Mouse (Mus musculus): Measurements from ENCODE around the gene Lnx2.

The Lnx2 gene

DNA sequence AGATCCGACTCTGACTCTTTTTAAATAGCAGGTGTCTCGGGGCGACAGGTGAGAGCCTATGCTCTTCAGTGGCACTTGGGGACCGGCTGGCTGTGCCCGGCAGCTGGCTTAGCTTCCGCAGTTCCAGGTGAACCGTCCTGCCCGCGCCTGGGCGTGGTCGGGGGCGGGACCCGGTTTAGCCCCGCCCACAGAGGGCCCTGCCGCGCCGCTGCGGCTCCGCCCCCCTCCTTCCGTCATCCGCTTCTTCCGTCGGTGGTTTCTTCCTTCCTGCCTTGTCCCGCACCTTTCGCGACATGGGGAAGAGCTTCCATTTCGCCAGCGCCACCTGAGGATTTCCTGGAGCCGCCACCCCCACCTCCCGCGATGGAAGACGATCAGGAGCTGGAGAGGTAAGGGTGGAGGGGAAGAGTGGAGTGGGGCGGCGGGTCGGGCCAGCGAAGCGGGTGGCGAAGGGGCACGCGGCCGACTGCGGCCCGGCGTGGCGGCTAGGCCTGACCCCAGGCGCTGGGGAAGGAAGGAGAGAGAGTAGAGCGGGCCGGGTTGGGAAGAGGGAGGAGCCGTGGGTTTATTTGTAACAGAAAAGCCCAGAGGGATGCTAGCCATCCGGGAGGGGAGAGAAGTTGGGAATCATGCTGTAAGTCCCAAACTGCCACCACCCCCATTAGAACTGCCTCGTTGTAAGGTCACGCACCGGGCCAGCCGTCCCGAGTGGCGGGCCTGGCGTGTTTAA, 1.1 kb upstream of the Lnx2 start:
- peak; percentile 82 to 88 for DNase-seq (ENCODE audit: low spot score in 2 of 2)

DNA sequence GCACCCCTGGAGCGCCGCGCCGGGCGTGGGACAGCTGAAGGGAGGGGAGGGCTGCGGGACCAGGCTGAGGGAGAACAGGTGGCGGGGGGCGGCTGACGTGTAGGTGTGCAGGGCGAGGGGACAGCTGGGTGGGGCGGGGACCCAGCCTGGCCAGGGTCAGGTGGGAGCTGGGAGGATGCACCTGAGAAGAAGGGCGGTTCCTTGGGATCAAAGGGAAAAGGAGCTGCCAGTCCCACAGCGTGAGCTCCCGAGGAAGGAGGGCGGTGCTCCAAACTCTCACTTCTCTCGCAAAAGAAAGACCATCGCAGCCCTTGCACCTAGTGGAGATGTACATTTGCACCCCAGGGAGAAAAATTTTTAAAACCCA, 396 bp upstream of the Lnx2 start, which contains the start of gene Polr1d:
Polr1d (plus strand) TSS at position 252 of the 367 bp plus-strand sequence.
- no peak for DNase-seq (ENCODE audit: low spot score in 2 of 2)

DNA sequence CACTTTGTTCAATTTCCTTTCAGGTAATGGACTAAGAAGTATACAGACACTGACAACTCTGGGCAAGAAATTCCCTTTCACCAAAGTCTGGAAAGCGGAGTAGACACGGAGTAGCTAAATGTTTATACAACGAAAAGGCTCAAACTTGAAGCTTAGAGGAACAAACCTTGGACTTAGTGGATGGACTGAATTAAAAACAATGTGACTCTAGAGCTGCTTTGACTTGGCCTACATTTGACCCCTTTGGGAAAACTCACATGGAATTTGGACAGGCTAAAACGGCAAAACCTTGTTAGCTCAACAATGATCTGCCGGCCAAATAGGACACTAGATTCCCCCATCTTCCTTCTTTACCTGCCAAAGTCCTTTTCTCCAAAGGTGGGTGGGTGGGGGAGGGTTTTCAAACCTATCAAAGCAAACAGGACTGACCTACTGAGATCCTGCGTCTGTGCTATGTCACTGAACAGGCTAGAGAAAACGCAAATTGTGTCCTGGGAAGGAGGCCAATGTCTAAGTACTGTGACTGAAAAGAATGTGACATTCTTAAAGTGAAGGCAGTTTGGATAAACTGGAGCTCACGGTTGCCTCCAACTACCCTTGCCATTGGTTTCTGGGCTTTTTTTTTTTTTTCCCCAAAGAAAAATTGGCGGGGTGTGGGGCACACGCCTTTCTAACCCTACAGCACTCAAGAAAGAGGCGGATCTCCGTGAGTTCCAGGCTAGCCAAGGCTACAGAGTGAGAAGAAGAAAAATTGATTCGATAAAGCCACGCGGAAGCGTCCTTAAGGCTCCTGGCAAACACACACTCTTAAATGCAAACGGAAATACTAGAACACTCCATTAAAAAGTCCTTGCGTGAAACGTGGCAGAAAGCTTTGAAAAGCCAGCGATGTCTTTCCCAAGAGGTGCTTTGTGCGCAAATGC, 1.0 kb downstream of the Lnx2 start:
- no peak for DNase-seq (ENCODE audit: low spot score in 2 of 2)

DNA sequence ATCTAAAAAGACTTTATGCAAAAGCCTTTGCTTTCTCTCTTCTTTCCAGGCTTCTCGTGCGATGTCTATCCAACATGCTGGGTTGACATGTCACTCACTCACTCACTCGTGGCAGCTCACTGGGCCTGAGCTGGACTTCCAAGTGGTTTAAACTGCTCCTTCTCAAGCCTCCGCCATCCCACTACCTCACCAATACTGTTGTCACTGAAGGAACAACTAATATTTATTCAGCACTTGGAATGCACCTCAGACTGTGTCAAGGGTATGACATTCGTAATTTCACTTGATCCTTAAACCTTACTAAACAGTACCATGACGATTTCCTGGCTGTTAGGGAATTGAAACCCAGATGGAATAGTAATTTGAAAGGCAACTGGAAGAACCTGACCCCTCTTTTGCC, 2.6 kb downstream of the Lnx2 start:
- no peak for DNase-seq (ENCODE audit: low spot score in 2 of 2)

DNA sequence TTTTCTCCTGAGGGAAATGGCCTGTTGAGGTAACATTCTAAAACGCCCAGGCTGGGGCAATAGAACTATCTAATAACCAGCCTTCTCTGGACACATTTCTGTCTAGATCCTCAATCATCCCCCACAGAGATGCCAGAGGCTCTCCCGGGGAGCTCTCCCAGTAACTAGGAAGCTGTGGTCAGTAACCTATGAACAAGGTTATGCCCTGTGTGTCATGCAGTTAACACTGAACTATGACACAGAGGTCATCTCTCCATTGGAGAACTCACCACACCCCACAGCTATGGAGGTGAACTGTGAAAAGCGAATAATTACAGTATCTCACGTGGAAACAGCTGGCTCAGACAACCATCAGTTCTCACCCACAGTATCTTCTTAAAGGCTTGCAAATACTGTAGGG, 4.5 kb downstream of the Lnx2 start:
- DNase-seq (ENCODE audit: low spot score in 2 of 2): no peak

DNA sequence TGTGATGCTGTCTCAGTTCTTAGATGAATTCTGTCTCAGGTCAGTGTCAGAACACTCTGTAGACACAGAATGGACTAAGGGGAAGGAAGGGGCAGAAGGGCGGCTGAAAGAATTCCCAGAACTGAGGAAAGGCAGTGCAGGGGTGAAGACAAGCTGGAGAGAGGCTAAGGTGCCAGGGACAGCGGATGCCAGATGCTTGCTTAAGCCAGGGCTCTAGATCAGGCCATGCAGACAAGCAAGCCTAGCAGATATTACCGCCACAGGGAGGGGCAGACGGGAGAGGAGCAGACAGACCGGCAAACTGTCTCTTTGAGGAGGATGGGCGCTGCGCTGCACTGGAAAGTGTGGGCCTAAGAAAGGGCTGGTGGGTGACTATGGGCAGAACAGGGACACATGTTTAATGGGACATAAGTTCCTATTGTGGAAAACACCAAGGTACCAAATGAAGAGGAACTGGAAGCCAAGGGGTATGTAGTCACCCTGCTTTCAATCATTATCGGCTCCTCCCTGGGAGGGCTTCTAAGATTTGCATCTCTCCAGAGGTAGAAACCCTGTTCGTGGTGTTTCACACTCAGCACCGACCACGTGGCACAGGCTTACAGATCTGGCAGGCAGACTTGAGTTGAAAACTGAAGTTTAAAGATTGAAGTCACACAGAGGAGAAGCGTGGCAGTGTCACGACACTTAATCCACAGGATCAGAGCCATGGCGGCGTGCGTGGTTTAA, 5.4 kb downstream of the Lnx2 start:
- DNase-seq (ENCODE audit: low spot score in 2 of 2): no peak

DNA sequence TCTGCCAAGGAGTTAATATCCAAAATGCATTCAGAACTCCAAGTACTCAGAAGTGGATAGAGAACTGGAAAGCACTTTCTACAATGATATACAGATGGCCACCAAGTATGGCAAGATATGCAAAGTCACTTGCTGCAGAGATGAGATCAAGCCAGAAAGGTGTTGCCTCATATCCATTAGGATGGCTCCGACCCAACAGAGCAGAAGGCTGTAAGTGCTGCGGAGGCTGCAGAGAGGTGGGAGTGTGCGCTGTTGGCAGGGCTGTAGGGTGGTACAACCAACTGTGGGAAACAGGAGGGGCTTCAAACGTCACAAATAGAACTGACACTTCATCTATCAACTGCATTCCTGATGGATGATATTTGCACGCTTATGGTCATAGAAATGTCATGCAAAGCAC, 7.5 kb downstream of the Lnx2 start:
- no peak for DNase-seq (ENCODE audit: low spot score in 2 of 2)

DNA sequence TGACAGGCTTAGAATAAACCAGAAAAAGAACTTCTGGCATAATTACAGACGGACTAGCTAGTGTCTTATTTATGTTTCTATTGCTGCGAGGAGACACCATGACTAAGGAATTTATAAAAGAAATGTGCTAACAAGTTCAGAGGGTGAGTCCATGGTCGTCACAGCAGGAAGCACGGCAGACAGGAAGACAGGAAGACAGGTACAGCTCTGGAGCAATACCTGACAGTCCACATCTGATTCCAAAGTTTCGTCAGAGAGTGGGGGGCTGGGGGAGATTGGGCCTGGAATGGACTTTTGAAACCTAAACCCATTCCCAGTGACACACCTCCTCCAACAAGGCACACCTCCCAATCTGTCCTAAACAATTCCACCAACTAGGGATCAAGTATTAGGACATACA, 9.4 kb downstream of the Lnx2 start:
- DNase-seq (ENCODE audit: low spot score in 2 of 2): no peak

DNA sequence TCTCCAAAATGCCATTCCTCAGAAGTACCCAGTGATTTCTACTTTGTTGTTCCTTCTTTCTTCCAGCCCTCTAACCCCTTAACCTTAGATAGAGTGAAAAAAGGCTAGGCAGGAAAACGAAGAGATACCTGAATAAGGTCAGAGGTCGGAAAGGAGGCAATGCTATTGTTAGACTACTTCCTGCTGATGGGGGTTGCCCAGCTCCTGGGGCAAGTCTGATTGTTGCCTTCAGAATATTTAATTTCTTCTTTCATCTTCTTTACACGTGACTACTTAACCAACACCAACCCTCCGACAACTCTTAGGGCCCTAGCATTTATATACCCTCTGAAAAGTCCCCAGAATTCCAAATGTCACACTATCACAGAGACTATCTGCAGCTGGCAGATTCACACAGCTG, 10.3 kb downstream of the Lnx2 start:
- no peak for DNase-seq (ENCODE audit: low spot score in 2 of 2)

DNA sequence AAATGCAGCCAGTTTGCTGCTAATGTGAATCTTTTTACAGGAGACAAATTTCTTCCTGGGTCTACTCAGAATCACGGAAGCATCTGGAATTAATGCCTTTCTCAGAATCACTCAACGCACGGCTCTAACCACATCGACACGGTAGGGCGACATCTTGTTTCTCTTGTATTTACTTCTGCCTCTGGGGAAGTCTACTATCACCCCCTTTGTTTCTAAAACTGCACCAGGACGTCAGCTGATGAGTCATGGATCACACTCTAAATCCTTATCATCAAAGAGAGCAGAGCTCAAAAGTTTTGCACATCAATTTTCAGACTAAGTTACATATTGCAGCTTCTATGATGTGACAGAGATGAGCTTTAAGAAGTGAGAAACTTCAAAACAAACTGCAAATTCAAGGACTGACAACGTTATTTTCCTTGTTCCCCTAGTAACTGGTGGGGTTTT, 13.1 kb downstream of the Lnx2 start:
- DNase-seq (ENCODE audit: low spot score in 2 of 2): no peak

DNA sequence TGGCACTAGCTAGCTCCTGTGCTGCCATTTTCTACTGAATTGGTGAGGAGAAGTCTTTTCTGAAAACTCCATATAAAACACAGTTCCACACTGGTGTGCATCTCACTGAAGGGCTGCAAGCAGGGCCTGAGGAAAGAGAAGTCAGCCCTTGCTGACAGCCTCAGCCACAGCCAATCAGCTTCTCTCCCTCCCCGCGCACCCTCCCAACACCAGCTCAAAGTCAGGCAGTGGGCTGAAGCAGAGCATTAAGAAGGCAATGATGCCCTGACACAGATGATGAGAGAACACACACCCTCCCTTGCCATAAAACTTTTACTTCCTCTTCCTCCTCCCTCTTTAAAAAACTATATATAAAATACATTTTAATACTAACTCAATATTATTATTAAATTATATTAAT, 16.4 kb downstream of the Lnx2 start:
- no peak for DNase-seq (ENCODE audit: low spot score in 2 of 2)

DNA sequence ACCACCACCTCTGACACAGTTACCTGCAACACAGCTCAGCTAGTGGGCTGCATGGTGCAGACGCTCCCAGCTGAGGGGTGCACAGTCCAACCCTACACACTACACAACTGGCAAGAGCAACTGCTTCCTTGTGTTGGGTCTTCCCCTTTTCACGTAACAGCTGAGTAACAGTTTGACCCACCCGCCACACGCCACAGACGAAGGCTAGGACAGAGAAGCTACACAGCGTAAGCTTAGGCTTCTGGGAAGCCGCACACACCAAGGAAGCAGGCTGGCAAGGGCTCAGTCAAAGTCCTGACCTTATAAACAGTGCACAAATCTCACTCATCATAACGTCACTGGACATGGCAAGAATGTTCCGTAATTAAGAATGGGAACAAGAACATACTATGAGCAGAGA, 17.1 kb downstream of the Lnx2 start:
- DNase-seq (ENCODE audit: low spot score in 2 of 2): no peak

DNA sequence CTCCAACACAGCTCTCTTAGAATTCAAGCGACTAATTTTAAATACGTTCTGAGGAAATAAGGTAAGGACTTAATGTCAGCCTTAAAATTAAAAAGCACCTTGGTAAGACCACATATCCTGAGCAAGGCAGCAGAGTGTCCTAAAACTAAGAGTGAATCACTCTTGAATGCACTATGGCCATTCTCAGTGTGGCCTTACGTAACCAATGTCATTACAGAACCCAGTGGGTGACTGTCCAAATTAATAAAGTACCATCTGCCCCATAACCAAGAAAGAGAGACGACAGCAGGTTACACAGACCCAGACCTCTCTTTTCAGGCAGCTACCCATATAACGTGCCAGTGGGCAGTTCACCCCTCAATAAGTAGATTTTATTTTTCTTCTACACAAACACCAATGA, 17.7 kb downstream of the Lnx2 start:
- no peak for DNase-seq (ENCODE audit: low spot score in 2 of 2)

DNA sequence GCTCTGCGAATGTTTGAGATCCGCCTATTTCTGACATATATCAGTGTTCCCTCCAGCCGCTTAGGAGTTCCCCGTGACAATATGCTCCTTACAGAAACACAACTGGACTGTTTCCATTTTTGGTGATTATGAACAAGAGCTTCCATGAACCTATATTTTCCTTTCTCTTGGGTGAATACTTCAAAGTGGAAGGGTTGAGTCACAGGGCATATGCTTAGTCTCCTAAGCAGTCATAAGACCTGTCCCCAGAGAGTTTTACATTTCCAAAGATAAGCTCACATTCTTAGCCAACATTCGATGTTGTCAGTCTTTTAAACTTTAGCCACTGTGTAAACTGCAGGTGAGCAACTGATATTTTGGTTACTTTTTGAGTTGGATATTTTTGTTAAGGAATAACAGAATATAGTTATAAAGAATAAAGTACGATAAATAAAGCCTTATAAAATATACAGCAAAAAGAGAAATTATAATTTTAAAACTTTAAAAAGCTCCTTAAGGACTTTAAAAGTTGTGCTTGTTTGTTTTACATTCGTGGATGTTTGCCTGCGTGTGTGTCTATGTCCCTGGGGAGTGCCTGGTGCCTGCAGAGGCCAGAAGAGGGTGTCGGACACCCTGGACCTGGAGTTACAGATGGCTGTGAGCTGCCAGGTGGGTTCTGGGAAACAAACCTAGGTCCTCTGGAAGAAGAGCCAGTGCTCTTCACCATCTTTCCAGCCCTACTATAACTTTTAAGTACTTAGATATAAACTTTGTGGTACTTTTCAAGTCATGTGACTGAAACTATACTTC, 18.6 kb downstream of the Lnx2 start:
- no peak for DNase-seq (ENCODE audit: low spot score in 2 of 2)

DNA sequence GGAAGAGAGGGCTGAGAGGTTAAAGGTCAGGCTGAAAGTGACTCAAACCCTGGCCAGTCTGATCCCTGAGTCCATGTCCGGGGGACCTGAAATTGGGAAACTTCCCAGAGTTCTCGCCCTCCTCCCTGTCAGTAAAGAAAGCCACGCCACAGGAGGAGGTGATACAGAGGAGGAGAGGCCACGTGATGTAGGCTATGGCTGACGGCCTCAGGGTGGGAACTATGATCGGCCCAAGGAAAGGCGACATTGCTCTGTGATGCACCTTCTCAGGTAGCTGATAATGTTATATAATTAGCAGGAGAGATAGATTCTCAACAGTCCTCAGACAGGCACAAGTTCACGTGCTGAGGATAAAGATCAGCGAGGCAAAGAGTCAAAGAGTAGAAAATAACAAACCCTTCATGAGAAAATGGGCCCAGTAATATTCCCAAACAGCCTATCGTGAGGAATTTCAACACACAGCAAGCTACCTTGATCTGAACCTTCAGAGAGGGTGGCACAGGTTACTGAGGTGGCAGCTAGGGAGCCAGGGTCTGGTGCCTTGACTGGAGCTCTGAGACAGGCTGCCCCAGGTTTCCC, 19.6 kb downstream of the Lnx2 start:
- DNase-seq (ENCODE audit: low spot score in 2 of 2): no peak

DNA sequence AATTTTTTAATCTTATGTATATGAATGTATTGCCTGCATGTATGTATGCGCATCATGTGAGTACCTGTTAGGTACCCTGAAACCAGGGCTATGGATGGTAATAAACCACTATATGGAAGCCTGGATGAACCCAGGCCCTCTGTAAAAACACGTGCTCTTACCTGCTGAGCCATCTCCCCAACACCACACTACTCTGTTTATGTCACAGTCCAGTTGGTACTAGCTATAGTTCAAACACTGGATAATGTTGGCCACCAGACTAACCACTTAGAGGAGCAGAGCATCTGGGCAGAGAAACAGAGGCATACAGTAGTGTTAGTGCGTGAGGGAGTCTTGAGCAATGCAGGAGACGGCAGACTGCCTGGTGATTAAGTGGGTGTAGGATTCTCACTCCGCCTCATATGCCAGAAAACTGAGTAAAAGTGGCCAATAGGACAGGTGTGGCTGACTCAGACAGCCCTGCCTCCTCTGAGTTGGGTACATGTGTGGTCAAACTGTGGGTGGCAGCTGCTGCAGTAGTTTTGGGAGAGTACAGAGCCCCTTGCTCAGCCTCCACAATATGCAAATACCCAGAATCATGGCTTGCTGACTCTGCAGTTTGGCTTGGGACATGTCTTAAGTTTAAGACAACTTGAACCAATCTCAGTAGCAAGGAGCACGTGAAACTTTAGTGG, 20.7 kb downstream of the Lnx2 start:
- DNase-seq (ENCODE audit: low spot score in 2 of 2): no peak

DNA sequence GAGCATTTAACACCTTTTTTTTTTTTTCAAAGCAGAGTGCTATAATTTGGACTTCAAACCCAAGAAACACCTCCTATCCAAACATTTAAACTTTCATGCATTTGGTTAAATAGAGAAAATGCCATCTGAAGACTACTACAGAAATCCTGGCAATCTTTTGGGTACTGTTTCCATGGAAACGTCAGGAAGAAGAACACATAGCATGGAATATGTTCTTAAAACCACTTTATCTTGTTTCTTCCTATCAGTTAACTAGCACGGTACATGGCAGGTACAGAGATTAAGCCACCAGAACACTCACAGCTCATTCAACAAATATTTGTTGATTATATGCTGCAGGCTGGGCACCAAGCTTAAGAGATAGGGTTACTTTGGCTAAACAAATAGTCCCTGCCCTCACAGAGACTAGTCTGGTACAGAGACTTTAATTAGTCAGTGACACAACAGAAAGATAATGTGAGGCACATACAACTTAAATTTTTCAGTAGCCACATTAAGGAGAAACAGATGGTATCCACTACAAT, 21.6 kb downstream of the Lnx2 start:
- DNase-seq (ENCODE audit: low spot score in 2 of 2): no peak

DNA sequence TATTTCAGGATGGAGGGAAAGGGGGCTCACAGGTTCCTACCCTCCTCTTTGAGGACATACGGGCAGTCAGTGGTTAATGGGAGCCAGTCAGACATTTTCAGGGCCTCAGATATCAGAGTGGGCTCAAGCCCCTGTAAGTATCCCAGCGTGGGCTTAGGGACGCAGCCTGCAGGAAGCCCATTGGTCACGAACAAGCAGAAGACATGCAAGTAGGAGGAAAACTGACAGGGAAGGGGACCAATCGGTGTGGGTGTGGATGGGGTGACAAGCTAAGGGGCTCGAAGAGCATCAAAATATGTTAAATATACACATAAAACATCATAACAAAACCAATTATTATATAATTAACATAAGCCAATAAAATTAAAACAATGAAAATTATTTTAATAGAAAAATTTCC, 22.1 kb downstream of the Lnx2 start:
- DNase-seq (ENCODE audit: low spot score in 2 of 2): no peak

DNA sequence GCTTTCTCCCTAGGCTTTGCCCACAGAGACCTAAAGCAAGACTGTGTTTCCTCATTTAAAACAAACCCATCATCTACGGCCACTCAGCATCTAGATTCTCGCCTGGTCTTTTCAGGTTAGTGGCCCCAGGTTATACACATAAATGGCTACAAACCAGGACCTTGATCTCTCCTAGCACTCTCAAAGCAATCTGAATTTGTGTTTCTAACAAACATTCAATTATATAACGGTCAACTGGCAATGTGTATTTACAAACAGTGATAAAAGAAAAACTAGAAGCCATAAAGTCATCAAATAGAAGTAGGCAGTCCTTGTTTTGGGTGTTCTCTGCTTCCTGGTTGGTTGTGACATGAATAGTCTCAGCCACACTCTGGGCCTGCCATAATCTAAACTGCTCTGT, 22.9 kb downstream of the Lnx2 start:
- DNase-seq (ENCODE audit: low spot score in 2 of 2): no peak

DNA sequence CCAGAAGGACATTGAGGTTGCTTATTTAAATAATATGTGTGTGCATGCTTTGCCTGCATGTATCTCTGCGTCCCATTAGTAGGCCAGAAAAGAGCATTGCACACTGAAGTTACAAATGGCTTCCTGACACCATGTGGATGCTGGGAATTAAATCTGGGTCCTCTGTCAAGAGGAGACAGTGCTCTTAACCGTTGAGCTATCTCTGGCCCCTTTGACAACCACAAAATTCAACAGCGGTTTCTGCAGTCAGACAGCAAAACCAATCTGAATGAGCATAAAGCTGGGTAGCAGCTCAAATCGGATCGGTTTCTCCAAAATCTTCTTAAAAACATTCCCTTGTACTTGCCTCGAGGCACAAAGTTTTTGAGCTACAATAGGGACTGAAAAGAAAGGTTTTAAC, 23.3 kb downstream of the Lnx2 start:
- no peak for DNase-seq (ENCODE audit: low spot score in 2 of 2)

DNA sequence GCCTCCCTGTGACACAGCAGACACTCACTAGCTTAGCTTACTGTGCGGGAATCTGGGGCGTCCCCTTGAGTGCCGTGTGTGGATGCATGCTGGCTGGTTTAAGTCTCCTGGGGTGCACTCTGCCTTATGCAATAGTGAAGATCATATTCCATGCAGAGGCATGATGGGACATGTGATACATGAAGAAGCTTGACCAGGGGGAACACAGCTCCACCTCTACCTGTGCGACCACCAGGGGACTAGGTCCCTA, 24.2 kb downstream of the Lnx2 start:
- no peak for DNase-seq (ENCODE audit: low spot score in 2 of 2)
